Mouse (Mus musculus): Measurements from ENCODE around the gene Nek11.

GRCm38 (mm10) chr9:105251256-105251655, 144.1 kb downstream of the Nek11 start:
- TF ChIP-seq POLR2A (IDR thresholded peaks at IDR 0.05; ENCODE audit: insufficient read depth, low read depth, low read length) (no peak), CTCF (IDR thresholded peaks at IDR 0.05) (no peak)

Measured in heart, adult 2 months (tissue).